Mouse (Mus musculus): Measurements from ENCODE around the gene Gk2. TPM values are rescaled to one million over a fixed set of nuclear protein-coding genes. Genes with fewer than 3 reads are reported as not detected.

Gk2 gene
- polyA plus RNA-seq, 1 experiment from 2014 or later, result not detected

DNA sequence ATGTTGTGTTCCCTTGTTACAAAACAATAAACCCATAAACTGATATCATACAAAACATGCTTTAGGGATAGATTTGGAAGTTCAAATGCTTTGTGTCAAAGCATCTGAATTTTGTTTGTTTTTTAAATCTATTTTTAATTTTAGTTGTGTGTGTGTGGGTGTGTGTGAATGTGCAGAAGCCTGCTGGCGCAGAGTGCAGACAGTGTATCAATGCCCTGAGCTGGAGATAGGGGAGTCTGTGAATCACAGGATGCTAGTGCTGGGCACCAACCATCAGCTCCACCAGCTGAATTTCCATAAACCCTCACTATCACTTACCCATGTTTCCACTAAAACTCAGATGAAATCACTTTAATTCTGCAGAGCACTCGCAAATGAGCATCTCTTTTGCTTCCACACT is 24.3 kb downstream of the Gk2 start:
- H3K36me3 ChIP-seq, result no peaks in the 10 kb centered on the region
- no peak overlapping the region for H3K27ac ChIP-seq
- 85% methylated on average over 2 of the region's 2 CpGs for WGBS
- H3K9me3 ChIP-seq, result no peaks in the 10 kb centered on the region
- no peak overlapping the region for H3K9ac ChIP-seq
- H3K4me3 ChIP-seq, result no peak overlapping the region
- no peak for ATAC-seq (ENCODE audit: insufficient number of reproducible peaks, low FRiP score, low TSS enrichment, low read depth)
- no peaks in the 10 kb centered on the region for H3K4me1 ChIP-seq
- no peaks in the 10 kb centered on the region for H3K27me3 ChIP-seq
- H3K4me2 ChIP-seq, result no peak overlapping the region

DNA sequence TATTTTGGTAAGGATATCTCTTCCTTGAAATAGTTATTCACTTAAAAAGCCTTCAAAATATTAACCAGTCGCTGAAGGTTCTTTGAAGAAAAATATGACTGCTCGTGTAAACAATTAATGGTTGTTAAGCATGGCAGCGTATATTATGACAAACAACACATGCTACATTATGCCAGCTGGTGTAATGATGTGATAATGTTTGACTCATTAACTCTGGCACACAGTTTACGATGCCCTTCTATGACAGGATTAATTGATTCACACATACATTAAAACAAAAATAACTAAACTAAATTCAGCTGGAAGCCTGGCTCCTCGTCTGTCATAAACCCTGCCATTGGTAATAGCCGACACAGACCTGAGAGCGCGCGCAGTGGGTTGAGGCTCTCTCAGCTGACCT is 26.8 kb downstream of the Gk2 start:
- ATAC-seq (ENCODE audit: insufficient number of reproducible peaks, low FRiP score, low TSS enrichment, low read depth), result no peak
- 48% methylated on average over 9 of the region's 9 CpGs for WGBS

GRCm38 (mm10) chr5:97421669-97422068 is 35.2 kb downstream of the Gk2 start:
- no peak overlapping the region for H3K27ac ChIP-seq
- H3K4me3 ChIP-seq, result no peak overlapping the region
- no peak overlapping the region for H3K9ac ChIP-seq
- 90% methylated on average over 2 of the region's 2 CpGs for WGBS
- ATAC-seq (ENCODE audit: insufficient number of reproducible peaks, low FRiP score, low TSS enrichment, low read depth), result no peak
- no peaks in the 10 kb centered on the region for H3K27me3 ChIP-seq
- no peaks in the 10 kb centered on the region for H3K36me3 ChIP-seq
- H3K9me3 ChIP-seq, result no peaks in the 10 kb centered on the region
- H3K4me2 ChIP-seq, result no peak overlapping the region
- no peaks in the 10 kb centered on the region for H3K4me1 ChIP-seq

More for the DNA sequence above, 26.8 kb downstream of the Gk2 start:
- Histone ChIP-seq H3K9me3 (no peaks in the 10 kb centered on the region), H3K4me1 (no peaks in the 10 kb centered on the region), H3K27me3 (no peaks in the 10 kb centered on the region), H3K36me3 (no peaks in the 10 kb centered on the region), H3K4me3 (no peak overlapping the region), H3K27ac (no peak overlapping the region), H3K9ac (no peak overlapping the region), H3K4me2 (no peak overlapping the region)

DNA sequence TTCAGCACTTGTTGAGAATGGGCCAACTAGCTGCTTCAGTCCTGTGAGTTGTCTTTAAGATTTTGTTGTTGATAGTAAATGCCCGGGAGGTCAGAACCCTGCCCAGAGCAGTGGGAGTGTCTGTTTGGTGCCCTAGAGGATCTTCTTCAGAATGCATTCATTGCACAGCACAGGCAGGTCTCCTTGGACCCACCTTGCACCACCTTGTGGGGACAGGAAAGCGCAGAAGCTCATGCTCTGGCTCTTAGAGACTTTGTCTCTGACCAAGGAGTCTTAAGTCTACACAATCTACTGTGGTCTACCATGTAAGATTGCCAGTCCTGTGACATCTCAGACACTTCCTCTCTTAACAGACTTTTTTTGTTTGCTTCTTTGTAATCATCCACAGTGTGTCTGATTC is 39.6 kb downstream of the Gk2 start:
- H3K4me3 ChIP-seq, result no peak overlapping the region
- H3K4me2 ChIP-seq, result no peak overlapping the region
- no peaks in the 10 kb centered on the region for H3K4me1 ChIP-seq
- 72% methylated on average over 2 of the region's 2 CpGs for WGBS
- ATAC-seq (ENCODE audit: insufficient number of reproducible peaks, low FRiP score, low TSS enrichment, low read depth), result no peak
- H3K27me3 ChIP-seq, result no peaks in the 10 kb centered on the region
- H3K9ac ChIP-seq, result no peak overlapping the region
- H3K27ac ChIP-seq, result no peak overlapping the region
- H3K9me3 ChIP-seq, result no peaks in the 10 kb centered on the region
- no peaks in the 10 kb centered on the region for H3K36me3 ChIP-seq

- 77% methylated on average over 6 of the region's 6 CpGs for WGBS
- no peaks in the 10 kb centered on the region for H3K36me3 ChIP-seq
- no peaks in the 10 kb centered on the region for H3K9me3 ChIP-seq
- ATAC-seq (ENCODE audit: insufficient number of reproducible peaks, low FRiP score, low TSS enrichment, low read depth), result no peak
- no peak overlapping the region for H3K9ac ChIP-seq
- no peak overlapping the region for H3K27ac ChIP-seq
- no peaks in the 10 kb centered on the region for H3K27me3 ChIP-seq
- H3K4me1 ChIP-seq, result no peaks in the 10 kb centered on the region
- H3K4me3 ChIP-seq, result no peak overlapping the region
- no peak overlapping the region for H3K4me2 ChIP-seq
Measured at GRCm38 (mm10) chr5:97415837-97416236, 41.0 kb downstream of the Gk2 start.

- Histone ChIP-seq H3K9me3 (no peaks in the 10 kb centered on the region), H3K4me1 (no peaks in the 10 kb centered on the region), H3K36me3 (no peaks in the 10 kb centered on the region), H3K4me3 (no peak overlapping the region), H3K27me3 (no peaks in the 10 kb centered on the region), H3K9ac (no peak overlapping the region), H3K4me2 (no peak overlapping the region), H3K27ac (no peak overlapping the region)
- ATAC-seq (ENCODE audit: insufficient number of reproducible peaks, low FRiP score, low TSS enrichment, low read depth), result no peak
- 83% methylated on average over 3 of the region's 3 CpGs for WGBS
Measured at GRCm38 (mm10) chr5:97413716-97414115, 43.1 kb downstream of the Gk2 start.

DNA sequence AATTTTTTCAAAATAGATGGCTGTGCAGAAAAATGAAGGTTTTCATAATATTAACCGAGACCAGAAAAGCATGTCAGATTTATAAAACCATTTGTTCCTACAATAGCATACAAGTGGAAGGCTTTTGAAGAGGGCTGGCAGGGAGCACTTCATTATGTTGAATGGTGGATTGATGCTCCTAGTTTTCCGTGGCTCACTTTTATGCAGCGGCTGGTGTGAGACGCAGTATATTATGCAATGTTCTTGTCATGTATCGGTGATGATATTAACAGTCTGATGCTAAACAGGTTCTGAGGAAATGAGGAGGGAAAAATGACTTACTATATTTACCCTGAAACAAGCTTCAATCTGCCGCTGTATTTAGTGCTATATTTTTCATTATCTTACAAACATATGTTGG is 46.6 kb downstream of the Gk2 start:
- Histone ChIP-seq H3K27me3 (no peaks in the 10 kb centered on the region), H3K4me3 (no peak overlapping the region), H3K4me2 (no peak overlapping the region), H3K36me3 (no peaks in the 10 kb centered on the region), H3K9ac (no peak overlapping the region), H3K27ac (no peak overlapping the region), H3K4me1 (no peaks in the 10 kb centered on the region), H3K9me3 (no peaks in the 10 kb centered on the region)
- no peak for ATAC-seq (ENCODE audit: insufficient number of reproducible peaks, low FRiP score, low TSS enrichment, low read depth)
- WGBS, result 73% methylated on average over 6 of the region's 6 CpGs

- WGBS, result 45% methylated on average over 4 of the region's 4 CpGs
- Histone ChIP-seq H3K36me3 (no peaks in the 10 kb centered on the region), H3K4me1 (no peaks in the 10 kb centered on the region), H3K4me2 (no peak overlapping the region), H3K27ac (no peak overlapping the region), H3K9me3 (no peaks in the 10 kb centered on the region), H3K9ac (no peak overlapping the region), H3K27me3 (no peaks in the 10 kb centered on the region), H3K4me3 (no peak overlapping the region)
- ATAC-seq (ENCODE audit: insufficient number of reproducible peaks, low FRiP score, low TSS enrichment, low read depth), result no peak
Measured at GRCm38 (mm10) chr5:97409234-97409704, 47.6 kb downstream of the Gk2 start.

Other genes starting within 250 kb of the Gk2 start
- gene Naa11, start 64.6 kb downstream of the Gk2 start, polyA plus RNA-seq (2015; fragmentation: Nextera tagmentation; extraction: Ambion mirVana), result not detected in 2 replicates